Mouse (Mus musculus) lung, postnatal 0 days (tissue): ENCODE measurements around the gene Shisa3.

Experiments
- CTCF ChIP-seq: IDR thresholded peaks from 2 replicates; pipeline ENCODE4 v1.5.1; 2016; ENCODE audit warnings: antibody characterized with exemption, mild to moderate bottlenecking
- EP300 ChIP-seq: IDR thresholded peaks from 2 replicates; pipeline ENCODE4 v1.6.1; 2016; ENCODE audit warnings: antibody characterized with exemption, mild to moderate bottlenecking, control low read depth

- TF ChIP-seq EP300 (no peak), CTCF (peak; percentile 19; the same call in 1 of the 2 replicates)
Observed at GRCm38 (mm10) chr5:67607804-67608673, at the start of gene Shisa3.
